Mouse (Mus musculus) heart, postnatal 0 days (tissue): ENCODE measurements at regions not wholly inside any gene's neighbourhood (a gene's known extent, or its start where the extent isn't known, plus 50 kb on each side); places are given as distances from the start of the nearest gene placed in this dataset.

Experiments used
- ATAC-seq: fragments of 200-750 bp; cut with Nextera tagmentation; 2 replicates; pipeline ENCODE4 v1.8.0; 2017; ENCODE audit warnings: low read depth, moderate number of reproducible peaks, moderate library complexity; ENCODE audit not compliant: insufficient read depth
- DNase-seq: peaks from one replicate; pipeline ENCODE4 v3.0.0-alpha.2; 2016; ENCODE audit warnings: low spot score
- H3K27ac ChIP-seq: fragments of 300-500 bp; sonication (generic); 2 replicates; pipeline ENCODE4 v1.5.1; 2014; ENCODE audit warnings: low read depth, mild to moderate bottlenecking
- H3K27me3 ChIP-seq: fragments of 300-500 bp; sonication (generic); 2 replicates; pipeline ENCODE4 v1.6.1; 2014; ENCODE audit warnings: low read length, mixed read lengths; ENCODE audit not compliant: control insufficient read depth, insufficient read depth
- H3K36me3 ChIP-seq: fragments of 300-500 bp; sonication (generic); replicated peaks from 2 replicates; pipeline ENCODE4 v1.6.1; 2014; ENCODE audit warnings: low read length, mixed read lengths; ENCODE audit not compliant: control insufficient read depth, insufficient read depth
- H3K4me1 ChIP-seq: fragments of 300-500 bp; sonication (generic); 2 replicates; pipeline ENCODE4 v1.6.1; 2014; ENCODE audit warnings: antibody characterized with exemption; ENCODE audit not compliant: control insufficient read depth, insufficient read depth
- H3K4me2 ChIP-seq: fragments of 300-500 bp; sonication (generic); 2 replicates; pipeline ENCODE4 v1.6.1; 2014; ENCODE audit warnings: low read depth, mild to moderate bottlenecking, low read length, moderate library complexity
- H3K4me3 ChIP-seq: fragments of 300-500 bp; sonication (generic); 2 replicates; pipeline ENCODE4 v1.5.1; 2014; ENCODE audit warnings: low read depth, low read length
- H3K9ac ChIP-seq: fragments of 300-500 bp; sonication (generic); replicated peaks from 2 replicates; pipeline ENCODE4 v1.6.1; 2014; ENCODE audit warnings: low read depth, low read length, mixed read lengths
- H3K9me3 ChIP-seq: fragments of 300-500 bp; sonication (generic); replicated peaks from 2 replicates; pipeline ENCODE4 v1.6.1; 2016; ENCODE audit warnings: low read length; ENCODE audit not compliant: control insufficient read depth
- CTCF ChIP-seq: IDR thresholded peaks from 2 replicates; pipeline ENCODE4 v1.5.1; 2016; ENCODE audit warnings: antibody characterized with exemption, control low read depth, low read depth
- EP300 ChIP-seq: IDR thresholded peaks from 2 replicates; pipeline ENCODE4 v1.6.1; 2016; ENCODE audit warnings: antibody characterized with exemption, low read depth
- WGBS: fragments of 180-500 bp; shearing (Covaris S2); extraction: QIAGEN DNeasy Blood & Tissue Kit; methylation state at CpG from one replicate; pipeline ENCODE4 v1.1.7; 2014; 5-methylcytosine and 5-hydroxymethylcytosine counted together

GRCm38 (mm10) chr8:126783703-126784440 lies 161.8 kb downstream of the Tomm20 start:
- TF ChIP-seq CTCF (no peak), EP300 (no peak)
- 77% methylated on average over 12 of the region's 12 CpGs for WGBS
- no peak for ATAC-seq
- no peak overlapping the region for H3K4me3 ChIP-seq
- H3K9ac ChIP-seq: no peak overlapping the region
- no peaks in the 10 kb centered on the region for H3K27me3 ChIP-seq
- DNase-seq: no peak
- no peaks in the 10 kb centered on the region for H3K9me3 ChIP-seq
- H3K27ac ChIP-seq: no peak overlapping the region; the same call in 1 of the 2 replicates
- no peaks in the 10 kb centered on the region for H3K36me3 ChIP-seq
- H3K4me1 ChIP-seq: peaks cover 6% of the 10 kb centered on the region; the same call in 1 of the 2 replicates
- no peak overlapping the region for H3K4me2 ChIP-seq

- no peak overlapping the region for H3K27ac ChIP-seq
- TF ChIP-seq EP300 (no peak), CTCF (no peak)
- 79% methylated on average over 7 of the region's 7 CpGs for WGBS
- no peaks in the 10 kb centered on the region for H3K4me1 ChIP-seq
- no peaks in the 10 kb centered on the region for H3K9me3 ChIP-seq
- H3K9ac ChIP-seq: no peak overlapping the region
- H3K4me2 ChIP-seq: no peak overlapping the region
- DNase-seq (no peak), ATAC-seq (no peak)
- no peaks in the 10 kb centered on the region for H3K36me3 ChIP-seq
- no peak overlapping the region for H3K4me3 ChIP-seq
- H3K27me3 ChIP-seq: no peaks in the 10 kb centered on the region
Measured at GRCm38 (mm10) chr8:126778673-126779072, 167.0 kb downstream of the Tomm20 start.

- Histone ChIP-seq H3K27me3 (no peaks in the 10 kb centered on the region), H3K4me3 (no peak overlapping the region), H3K27ac (no peak overlapping the region), H3K4me1 (no peaks in the 10 kb centered on the region), H3K9me3 (no peaks in the 10 kb centered on the region), H3K4me2 (no peak overlapping the region), H3K9ac (no peak overlapping the region), H3K36me3 (no peaks in the 10 kb centered on the region)
- TF ChIP-seq CTCF: no peak
- TF ChIP-seq EP300: no peak
- DNase-seq (no peak), ATAC-seq (no peak)
- 78% methylated on average over 7 of the region's 7 CpGs for WGBS
Measured at GRCm38 (mm10) chr8:126778131-126778530, 167.5 kb downstream of the Tomm20 start.

GRCm38 (mm10) chr8:126776605-126777469 lies 168.8 kb downstream of the Tomm20 start:
- no peak for DNase-seq
- H3K9ac ChIP-seq: no peak overlapping the region
- H3K9me3 ChIP-seq: no peaks in the 10 kb centered on the region
- TF ChIP-seq EP300 (no peak), CTCF (no peak)
- no peak overlapping the region for H3K27ac ChIP-seq
- no peaks in the 10 kb centered on the region for H3K27me3 ChIP-seq
- H3K4me3 ChIP-seq: no peak overlapping the region
- no peak overlapping the region for H3K4me2 ChIP-seq
- no peaks in the 10 kb centered on the region for H3K4me1 ChIP-seq
- WGBS: 78% methylated on average over 11 of the region's 11 CpGs
- ATAC-seq: no peak
- H3K36me3 ChIP-seq: no peaks in the 10 kb centered on the region

GRCm38 (mm10) chr8:126775334-126775733 lies 170.3 kb downstream of the Tomm20 start:
- DNase-seq (no peak), ATAC-seq (no peak)
- no peak overlapping the region for H3K27ac ChIP-seq
- no peaks in the 10 kb centered on the region for H3K27me3 ChIP-seq
- no peak overlapping the region for H3K9ac ChIP-seq
- H3K4me3 ChIP-seq: no peak overlapping the region
- TF ChIP-seq CTCF (no peak), EP300 (no peak)
- no peaks in the 10 kb centered on the region for H3K36me3 ChIP-seq
- WGBS: 72% methylated on average over 3 of the region's 3 CpGs
- H3K4me2 ChIP-seq: no peak overlapping the region
- H3K9me3 ChIP-seq: no peaks in the 10 kb centered on the region
- H3K4me1 ChIP-seq: no peaks in the 10 kb centered on the region
